Mouse (Mus musculus) liver, postnatal 0 days (tissue): Measurements from ENCODE around the gene Rnf103.

Experiments
- CTCF ChIP-seq: sonication (generic); IDR thresholded peaks from 2 replicates; pipeline ENCODE4 v1.5.1; 2016; ENCODE audit warnings: antibody characterized with exemption, low read depth
- EP300 ChIP-seq: IDR thresholded peaks from 2 replicates; pipeline ENCODE4 v1.6.1; 2016; ENCODE audit warnings: antibody characterized with exemption, low read depth, mild to moderate bottlenecking

DNA sequence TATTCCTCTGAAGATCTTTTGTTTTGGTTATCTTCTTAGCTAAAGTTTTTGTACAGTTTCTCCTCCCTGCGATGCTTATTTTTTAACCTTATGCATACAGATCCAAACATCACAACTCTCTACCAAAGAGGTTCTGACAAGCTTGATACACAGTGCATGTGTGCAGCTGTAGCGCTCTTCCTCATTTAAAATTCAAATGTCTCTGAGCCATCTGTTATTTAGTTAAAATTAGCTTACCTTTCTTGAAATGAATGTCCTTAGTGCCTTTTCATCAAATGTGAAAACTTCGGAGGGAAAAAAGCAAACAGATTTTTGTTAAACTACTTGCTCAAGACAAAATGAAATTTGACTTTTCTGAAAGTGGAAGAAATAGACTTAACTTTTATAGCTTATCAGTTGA is 28.5 kb upstream of the Rnf103 start:
- TF ChIP-seq CTCF, result no peak
- no peak for TF ChIP-seq EP300
